24 mouse cellular contexts compared by ENCODE assay signal in genomic region chr13:3627139-3627538, GRCm38 (mm10).
"Had no signal": no experiment of that assay in that cellular context is flagged by ENCODE, and none has a peak within 500 bp of the region (broad histone marks: within the 10 kb centered on the region; RNA-seq: fewer than 3 reads in every experiment).

No protein-coding gene starts in this region.

- H3K9me3 ChIP-seq: heart, embryonic 10.5 days; hindbrain, embryonic 12.5 days; limb, embryonic 12.5 days; liver, embryonic 13.5 days had no signal

- H3K36me3 ChIP-seq: heart, embryonic 10.5 days; heart, embryonic 12.5 days; hindbrain, embryonic 10.5 days; hindbrain, embryonic 12.5 days; limb, embryonic 12.5 days; liver, embryonic 13.5 days had no signal

- H3K27ac ChIP-seq: gastrocnemius, adult 2 months; heart, embryonic 10.5 days; hindbrain, embryonic 10.5 days; hindbrain, embryonic 12.5 days; hindbrain, embryonic 14.5 days; layer of hippocampus, adult 2 months; left cerebral cortex, adult 2 months; limb, embryonic 12.5 days; liver, embryonic 13.5 days had no signal

- H3K27me3 ChIP-seq: heart, embryonic 12.5 days; hindbrain, embryonic 12.5 days; limb, embryonic 12.5 days; liver, embryonic 13.5 days had no signal

- H3K4me3 ChIP-seq: gastrocnemius, adult 2 months; heart, embryonic 10.5 days; heart, embryonic 12.5 days; hindbrain, embryonic 10.5 days; hindbrain, embryonic 12.5 days; layer of hippocampus, adult 2 months; left cerebral cortex, adult 2 months; limb, embryonic 12.5 days; liver, embryonic 13.5 days had no signal

- ATAC-seq: hindbrain, embryonic 16.5 days; inflammation-experienced regulatory T-cells, adult 6 months had no signal

- H3K4me2 ChIP-seq: heart, embryonic 12.5 days; hindbrain, embryonic 12.5 days; hindbrain, embryonic 14.5 days; limb, embryonic 12.5 days; liver, embryonic 11.5 days; liver, embryonic 13.5 days had no signal

- DNase-seq: gastrocnemius, adult 2 months; gastrocnemius, postnatal 10 days; gastrocnemius, postnatal 25 days; heart, adult 18-20 months; heart, postnatal 10 days; heart, postnatal 4 days; kidney, adult 18-20 months; kidney, adult 8-10 months; kidney, postnatal 10 days; kidney, postnatal 25 days; kidney, postnatal 4 days; liver; liver, embryonic 13.5 days had no signal

- H3K9ac ChIP-seq: heart, embryonic 12.5 days; hindbrain, embryonic 12.5 days; hindbrain, embryonic 14.5 days; limb, embryonic 12.5 days; liver, embryonic 13.5 days had no signal

- H3K4me1 ChIP-seq: heart, embryonic 10.5 days; hindbrain, embryonic 10.5 days; hindbrain, embryonic 12.5 days; limb, embryonic 12.5 days; liver, embryonic 13.5 days had no signal
